In genomic region chr3:9432226-9432625, GRCm38 (mm10) we compare ENCODE assay signal across 19 mouse cellular contexts.
DNase-seq lines count a peak whose midpoint lies in the region; ATAC-seq and TF ChIP-seq lines count a peak whose summit lies in the region.
"Had no signal": no experiment of that assay in that cellular context is flagged by ENCODE, and none has a peak within 500 bp of the region (broad histone marks: within the 10 kb centered on the region; RNA-seq: fewer than 3 reads in every experiment).

No protein-coding gene starts in this region.

- 24% methylated on average over 3 of the region's 3 CpGs for WGBS in heart, embryonic 13.5 days
- WGBS in heart, embryonic 11.5 days (ENCODE audit: insufficient replicate concordance): 54% methylated on average over 3 of the region's 3 CpGs
- 61% methylated on average over 3 of the region's 3 CpGs for WGBS in hindbrain, postnatal 0 days
- 79% methylated on average over 3 of the region's 3 CpGs for WGBS in hindbrain, embryonic 12.5 days

- H3K4me2 ChIP-seq in heart, embryonic 13.5 days: no peak overlapping the region
- H3K4me2 ChIP-seq in heart, embryonic 11.5 days: no peak overlapping the region
- no peak overlapping the region for H3K4me2 ChIP-seq in hindbrain, postnatal 0 days (ENCODE audit: low read depth, low read length)
- H3K4me2 ChIP-seq in hindbrain, embryonic 12.5 days (replicated peaks): no peak overlapping the region
- H3K4me2 ChIP-seq: embryonic facial prominence, embryonic 13.5 days; forebrain, embryonic 13.5 days; hindbrain, embryonic 15.5 days had no signal

- intact Hi-C loops in heart, postnatal 36 days (cut with DNase I): no loop called here

- ATAC-seq in heart, embryonic 13.5 days (ENCODE audit: extremely low read depth, insufficient number of reproducible peaks, low FRiP score, low TSS enrichment): no peak
- ATAC-seq in heart, embryonic 11.5 days (replicated peaks; ENCODE audit: insufficient number of reproducible peaks, low FRiP score, low TSS enrichment): no peak
- ATAC-seq in hindbrain, postnatal 0 days: 0 out of 2 replicates have a peak, but pooled peaks have one; percentile 11
- ATAC-seq in hindbrain, embryonic 12.5 days (ENCODE audit: low FRiP score): no peak
- ATAC-seq: forebrain, embryonic 13.5 days; inflammation-experienced regulatory T-cells, adult 6 months; intestine, postnatal 0 days had no signal

- H3K9me3 ChIP-seq in heart, embryonic 13.5 days: no peaks in the 10 kb centered on the region
- no peaks in the 10 kb centered on the region for H3K9me3 ChIP-seq in heart, embryonic 11.5 days (replicated peaks; ENCODE audit: control insufficient read depth, low read length)
- H3K9me3 ChIP-seq in hindbrain, postnatal 0 days (ENCODE audit: low read length): no peaks in the 10 kb centered on the region
- no peaks in the 10 kb centered on the region for H3K9me3 ChIP-seq in hindbrain, embryonic 12.5 days (replicated peaks)
- H3K9me3 ChIP-seq: embryonic facial prominence, embryonic 13.5 days; forebrain, embryonic 13.5 days; hindbrain, embryonic 10.5 days; hindbrain, embryonic 15.5 days had no signal

- peak; percentile 88 for DNase-seq in heart, adult 11 months
- DNase-seq in heart, postnatal 36 days: no peak
- no peak for DNase-seq in hindbrain, postnatal 0 days (ENCODE audit: low spot score)
- DNase-seq: adrenal gland, adult 2 months; adrenal gland, postnatal 25 days; cerebellum, adult 18-20 months; cerebellum, adult 9-11 months; cerebellum, postnatal 36 days; gastrocnemius, postnatal 25 days; kidney, adult 8-10 months had no signal

- no peak overlapping the region for H3K9ac ChIP-seq in heart, embryonic 13.5 days
- no peak overlapping the region for H3K9ac ChIP-seq in heart, embryonic 11.5 days (ENCODE audit: low read depth, low read length)
- no peak overlapping the region for H3K9ac ChIP-seq in hindbrain, postnatal 0 days (replicated peaks; ENCODE audit: low read length)
- no peak overlapping the region for H3K9ac ChIP-seq in hindbrain, embryonic 12.5 days
- H3K9ac ChIP-seq: embryonic facial prominence, embryonic 13.5 days; forebrain, embryonic 13.5 days; hindbrain, embryonic 15.5 days had no signal

- H3K27me3 ChIP-seq in heart, embryonic 13.5 days (replicated peaks): no peaks in the 10 kb centered on the region
- H3K27me3 ChIP-seq in heart, embryonic 11.5 days (ENCODE audit: control insufficient read depth, insufficient read depth, low read length): no peaks in the 10 kb centered on the region
- H3K27me3 ChIP-seq in hindbrain, postnatal 0 days (ENCODE audit: insufficient read depth, low read length): no peaks in the 10 kb centered on the region
- no peaks in the 10 kb centered on the region for H3K27me3 ChIP-seq in hindbrain, embryonic 12.5 days
- H3K27me3 ChIP-seq: embryonic facial prominence, embryonic 13.5 days; forebrain, embryonic 13.5 days; hindbrain, embryonic 15.5 days had no signal

- peaks cover 14% of the 10 kb centered on the region for H3K36me3 ChIP-seq in heart, embryonic 13.5 days
- 0 out of 2 replicates have a peak, but pooled peaks cover 3% of the 10 kb centered on the region for H3K36me3 ChIP-seq in heart, embryonic 11.5 days (ENCODE audit: control insufficient read depth, insufficient read depth, low read length)
- no peaks in the 10 kb centered on the region for H3K36me3 ChIP-seq in hindbrain, postnatal 0 days (ENCODE audit: insufficient read depth, low read length)
- no peaks in the 10 kb centered on the region for H3K36me3 ChIP-seq in hindbrain, embryonic 12.5 days
- H3K36me3 ChIP-seq: hindbrain, embryonic 15.5 days had no signal

- H3K4me3 ChIP-seq in heart, embryonic 13.5 days: no peak overlapping the region
- H3K4me3 ChIP-seq in heart, embryonic 11.5 days (ENCODE audit: low read depth, low read length): no peak overlapping the region
- H3K4me3 ChIP-seq in hindbrain, postnatal 0 days (ENCODE audit: low read length): no peak overlapping the region
- H3K4me3 ChIP-seq in hindbrain, embryonic 12.5 days: no peak overlapping the region
- H3K4me3 ChIP-seq: embryonic facial prominence, embryonic 13.5 days; forebrain, embryonic 13.5 days; hindbrain, embryonic 10.5 days; hindbrain, embryonic 15.5 days had no signal

- no peak for TF ChIP-seq CTCF in hindbrain, postnatal 0 days (IDR thresholded peaks at IDR 0.05; ENCODE audit: low read depth)

- H3K4me1 ChIP-seq in heart, embryonic 13.5 days: peaks cover 55% of the 10 kb centered on the region
- H3K4me1 ChIP-seq in heart, embryonic 11.5 days (ENCODE audit: control insufficient read depth, insufficient read depth, low read length): 0 out of 2 replicates have a peak, but pooled peaks cover 6% of the 10 kb centered on the region
- no peaks in the 10 kb centered on the region for H3K4me1 ChIP-seq in hindbrain, postnatal 0 days (ENCODE audit: insufficient read depth, low read length)
- H3K4me1 ChIP-seq in hindbrain, embryonic 12.5 days: no peaks in the 10 kb centered on the region
- H3K4me1 ChIP-seq: embryonic facial prominence, embryonic 13.5 days; forebrain, embryonic 13.5 days; hindbrain, embryonic 15.5 days had no signal

- peak overlapping the region; percentile 38; the same call in 1 of the 2 replicates for H3K27ac ChIP-seq in heart, embryonic 13.5 days (replicated peaks)
- no peak overlapping the region for H3K27ac ChIP-seq in heart, embryonic 11.5 days (ENCODE audit: low read depth, low read length)
- no peak overlapping the region for H3K27ac ChIP-seq in hindbrain, postnatal 0 days
- no peak overlapping the region for H3K27ac ChIP-seq in hindbrain, embryonic 12.5 days
- H3K27ac ChIP-seq: embryonic facial prominence, embryonic 13.5 days; forebrain, embryonic 13.5 days; hindbrain, embryonic 10.5 days; hindbrain, embryonic 15.5 days had no signal
